Mouse (Mus musculus): ENCODE measurements around the gene Ccdc155.

The Ccdc155 gene

DNA sequence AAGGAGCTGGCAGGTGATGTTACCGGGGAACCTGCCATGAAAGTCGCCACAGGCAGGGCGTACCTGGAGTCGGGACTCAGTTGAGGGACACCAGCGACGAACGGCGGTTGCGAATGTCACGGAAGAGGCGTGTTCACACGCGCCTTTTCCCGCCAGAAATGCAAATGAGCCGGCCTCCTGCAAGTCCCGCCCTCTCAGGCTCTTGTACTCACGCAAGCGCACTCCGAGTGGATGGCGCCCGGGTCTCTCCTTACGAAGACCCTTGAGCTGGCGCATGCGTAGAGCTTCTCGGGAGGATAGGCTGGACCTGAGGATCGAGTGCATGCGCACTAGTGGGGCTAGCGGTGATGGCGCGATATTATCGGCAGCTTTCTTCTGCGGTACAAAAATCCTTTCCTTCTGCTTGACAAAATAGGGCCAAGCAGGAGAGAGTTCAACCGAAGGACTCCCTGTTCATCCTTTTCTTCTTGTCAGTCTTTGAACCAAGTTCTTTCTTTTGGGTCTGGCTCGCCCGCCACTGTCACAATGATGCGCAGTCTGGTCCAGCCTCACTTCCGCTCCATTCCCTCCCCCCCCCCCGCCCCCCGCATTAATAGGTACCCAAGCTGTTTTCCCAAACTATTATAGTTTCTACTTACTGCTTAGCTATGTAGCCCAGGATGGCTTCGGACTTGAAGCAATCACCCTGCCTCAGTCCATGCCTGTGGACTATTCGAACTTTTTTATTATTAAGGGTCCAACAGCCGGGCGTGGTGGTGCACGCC, at the start of gene Ccdc155:
TSS of gene Ccdc155 (minus strand) at position 513 of the 764 bp plus-strand sequence.
- peak; percentile 95 for DNase-seq

GRCm38 (mm10) chr7:45253806-45254205, 49.1 kb upstream of the Ccdc155 start:
- DNase-seq: no peak

DNA sequence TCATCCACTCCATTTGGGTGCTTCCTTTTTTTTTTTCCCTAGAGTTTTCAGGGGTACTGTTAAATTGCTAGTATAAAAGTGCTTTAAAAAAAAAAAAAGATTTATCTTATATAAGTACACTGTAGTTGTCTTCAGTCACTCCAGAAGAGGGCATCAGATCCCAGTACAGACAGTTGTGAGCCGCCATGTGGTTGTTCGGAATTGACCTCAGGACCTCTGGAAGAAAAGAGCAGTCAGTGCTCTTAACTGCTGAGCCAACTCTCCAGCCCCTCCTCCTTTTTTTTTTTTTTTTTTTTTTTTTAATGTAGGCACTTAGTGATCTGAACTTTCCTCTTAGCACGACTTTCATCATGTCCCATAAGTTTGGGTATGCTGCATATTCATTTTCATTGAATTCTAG, 43.0 kb upstream of the Ccdc155 start:
- DNase-seq: no peak

- DNase-seq: no peak
Measured at GRCm38 (mm10) chr7:45241389-45241749, 36.7 kb upstream of the Ccdc155 start.

DNA sequence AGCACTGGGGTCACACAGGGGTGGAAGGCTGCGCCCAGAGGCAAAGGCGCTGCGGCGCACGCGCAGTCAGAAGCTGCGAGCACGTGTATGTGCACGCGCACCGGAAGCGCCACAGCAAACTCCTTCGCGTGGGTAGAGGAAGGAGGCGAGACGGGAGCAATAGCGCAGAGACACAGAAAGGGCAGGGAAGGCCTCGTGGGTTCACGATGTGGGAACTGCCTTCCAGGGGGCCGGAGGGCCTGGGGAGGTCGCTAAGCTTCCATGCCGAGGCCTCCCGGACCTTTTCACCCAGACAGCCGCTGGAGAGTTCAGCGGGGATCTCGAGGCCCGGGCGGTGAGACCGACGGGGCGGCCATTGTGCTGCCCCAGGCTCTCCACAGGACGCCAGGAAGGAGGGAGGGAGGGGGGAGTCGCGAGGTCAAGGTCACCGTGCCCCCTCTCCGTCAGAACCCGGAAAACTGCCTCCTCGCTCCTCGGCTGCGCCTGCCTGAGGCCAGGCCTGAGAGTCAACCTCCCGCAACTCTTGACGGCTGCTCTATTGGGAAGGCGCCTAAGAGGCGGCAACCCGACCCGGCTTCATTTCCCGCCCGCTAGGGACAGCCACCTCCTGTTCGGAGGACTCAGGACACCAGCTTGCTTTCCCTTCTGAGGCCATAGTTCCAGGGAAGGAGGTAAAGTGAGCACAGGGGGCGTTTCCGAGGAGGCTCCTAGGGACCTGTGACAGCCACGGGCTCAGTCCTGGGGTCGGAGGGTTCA, 36.1 kb upstream of the Ccdc155 start, which contains the start of gene Slc6a16:
TSS of gene Slc6a16 (plus strand) at position 453 of the 756 bp plus-strand sequence.
- peak; percentile 36 for DNase-seq

GRCm38 (mm10) chr7:45240109-45240508, 35.4 kb upstream of the Ccdc155 start:
- DNase-seq: no peak

- DNase-seq: peak; percentile 67
Measured at GRCm38 (mm10) chr7:45238723-45239496, 34.2 kb upstream of the Ccdc155 start, which contains the start of gene Cd37. TSS of gene Cd37 (minus strand) at chr7:45239115.

DNA sequence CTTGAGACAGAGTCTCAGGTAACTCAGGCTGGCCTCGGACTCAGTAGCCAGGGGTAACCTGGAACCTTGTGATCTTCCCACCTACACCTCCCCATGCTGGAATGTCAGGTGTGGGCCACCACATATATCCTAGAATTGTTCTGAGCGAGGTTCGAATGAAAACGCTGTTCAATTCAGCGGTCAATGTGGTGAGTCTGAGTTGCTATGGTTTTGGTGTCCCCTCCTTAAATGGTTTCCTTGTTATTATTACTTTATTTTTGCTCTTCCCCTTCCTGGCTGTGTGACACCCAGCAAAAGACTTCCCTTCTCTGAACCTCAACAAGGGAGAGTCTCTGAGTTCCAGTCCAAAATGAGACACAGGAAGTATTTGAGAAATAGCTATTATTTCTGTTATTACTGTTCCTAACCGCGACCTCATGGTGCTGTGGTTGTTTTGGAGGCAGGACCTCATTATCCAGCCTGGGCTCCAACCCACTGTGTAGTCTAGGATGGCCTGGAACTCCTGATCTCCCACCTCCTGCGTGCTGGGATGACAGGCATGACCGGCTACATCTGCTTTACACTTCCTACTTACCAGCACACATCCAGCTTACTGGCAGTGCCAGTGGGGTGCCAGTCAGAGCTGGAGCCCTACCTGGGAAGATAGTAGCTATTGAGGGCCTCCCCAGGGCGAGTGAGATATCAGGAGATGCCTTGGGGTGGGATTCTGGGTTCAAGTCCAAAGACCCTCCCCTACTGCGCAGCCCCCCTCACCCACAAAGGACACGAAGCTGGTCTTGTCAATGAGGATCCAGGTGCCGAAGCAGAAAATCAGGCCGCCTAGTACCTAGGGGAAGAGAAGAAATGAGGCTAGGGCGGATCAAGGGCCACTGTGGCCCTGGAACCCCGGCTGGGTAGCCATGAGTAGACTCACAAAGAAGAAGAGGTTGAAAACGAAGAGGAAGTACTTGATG, 33.3 kb upstream of the Ccdc155 start:
- peak; percentile 35 for DNase-seq

GRCm38 (mm10) chr7:45235656-45236180, 31.0 kb upstream of the Ccdc155 start:
- peak; percentile 45 for DNase-seq

- DNase-seq: peak; percentile 71
Measured at GRCm38 (mm10) chr7:45234922-45235571, 30.4 kb upstream of the Ccdc155 start.

DNA sequence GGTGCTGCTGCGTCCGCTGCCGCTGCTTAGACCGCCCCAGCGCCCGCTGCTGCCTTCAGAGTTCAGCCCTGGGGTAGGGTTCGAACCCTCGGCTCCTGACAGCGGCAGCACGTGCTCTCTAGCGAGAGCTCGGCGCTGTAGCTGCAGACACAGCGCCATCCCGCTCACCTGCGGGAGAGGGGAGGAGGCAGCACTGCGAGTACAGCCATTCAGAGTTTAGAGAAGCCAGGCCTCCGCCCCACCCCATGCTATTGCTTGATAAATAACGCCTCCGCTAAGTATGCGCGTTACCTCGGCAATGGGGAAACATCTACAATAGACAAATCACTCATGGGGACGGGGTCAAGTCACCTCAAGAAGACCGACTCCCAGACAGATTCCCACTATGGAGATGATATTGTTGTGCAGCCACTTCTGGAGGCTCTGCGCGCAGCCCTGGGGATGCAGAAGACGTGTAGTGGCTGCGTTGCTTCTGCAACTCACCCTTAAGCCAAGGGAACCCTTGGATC, 29.7 kb upstream of the Ccdc155 start:
- DNase-seq: peak; percentile 44

DNA sequence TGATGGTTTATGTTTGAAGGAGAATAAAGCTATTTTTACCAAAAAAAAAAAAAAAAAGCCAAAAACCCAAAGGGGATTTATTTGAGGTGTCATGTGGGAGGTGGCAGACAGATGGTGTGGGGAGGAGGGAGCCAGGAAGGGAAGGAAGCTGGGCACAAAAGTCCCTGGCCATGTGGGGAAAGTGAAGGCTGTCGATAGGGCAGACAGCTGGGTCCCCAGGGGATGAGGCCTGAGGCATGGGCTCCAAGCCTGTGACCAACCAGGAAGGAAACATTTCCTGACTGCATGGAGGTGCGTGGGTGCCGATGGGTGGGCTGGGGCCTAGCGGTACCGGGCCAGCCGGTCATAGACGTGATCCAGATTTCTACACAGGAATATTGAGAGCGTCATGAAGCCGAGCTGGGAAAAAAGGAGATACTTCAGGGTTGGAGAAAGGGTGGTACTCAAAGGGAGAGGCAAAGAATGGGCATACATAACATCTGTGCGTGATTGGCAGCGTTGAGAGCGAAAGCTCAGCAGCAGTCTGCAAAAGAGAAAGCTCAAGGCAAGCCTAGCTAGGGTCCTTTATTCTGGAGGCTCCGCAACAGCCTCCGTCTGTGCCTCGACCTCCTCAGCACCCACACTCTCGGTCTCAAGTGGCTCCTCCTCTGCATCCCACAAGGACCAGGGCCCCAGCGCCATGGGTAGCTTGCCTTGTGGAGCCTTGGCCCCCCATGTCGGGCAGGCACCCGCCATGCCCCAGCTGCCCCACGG, 29.1 kb upstream of the Ccdc155 start:
- no peak for DNase-seq

- no peak for DNase-seq
Measured at GRCm38 (mm10) chr7:45232716-45233465, 28.2 kb upstream of the Ccdc155 start.

DNA sequence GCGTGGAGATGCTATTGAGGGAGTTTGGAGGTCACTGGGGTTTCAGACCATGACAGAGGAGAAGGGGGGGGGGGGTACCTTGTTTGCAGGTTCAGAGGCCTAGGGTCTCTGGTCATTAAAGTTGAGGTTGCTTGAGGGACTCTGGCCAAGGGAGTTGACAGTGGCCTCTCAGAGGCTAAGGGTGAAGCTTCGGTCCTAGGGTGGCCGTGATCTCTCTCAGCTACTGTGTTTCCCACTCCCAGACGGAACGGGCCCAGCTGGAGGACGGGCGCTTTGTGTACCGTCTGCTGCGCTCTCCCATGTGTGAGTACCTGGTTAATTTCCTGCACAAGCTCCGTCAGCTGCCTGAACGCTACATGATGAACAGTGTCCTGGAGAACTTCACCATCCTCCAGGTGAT, 27.2 kb upstream of the Ccdc155 start:
- no peak for DNase-seq

- DNase-seq: no peak
Measured at GRCm38 (mm10) chr7:45231192-45231591, 26.5 kb upstream of the Ccdc155 start.

- no peak for DNase-seq
Measured at GRCm38 (mm10) chr7:45229459-45230203, 24.9 kb upstream of the Ccdc155 start.

- no peak for DNase-seq
Measured at GRCm38 (mm10) chr7:45229046-45229445, 24.4 kb upstream of the Ccdc155 start.

- no peak for DNase-seq
Measured at GRCm38 (mm10) chr7:45228548-45228947, 23.9 kb upstream of the Ccdc155 start.

- DNase-seq: no peak
Measured at GRCm38 (mm10) chr7:45226421-45226820, 21.7 kb upstream of the Ccdc155 start.
